Mouse (Mus musculus) megakaryocyte, embryonic 14.5 days (primary cell): ENCODE results near the gene Brinp1.

ENCODE experiments used
- FLI1 ChIP-seq: IDR thresholded peaks from 2 replicates; pipeline ENCODE4 v1.6.1; 2012; ENCODE audit warnings: low read length, inconsistent platforms, mixed read lengths
- GATA1 ChIP-seq: IDR thresholded peaks from 3 replicates; pipeline ENCODE4 v1.6.1; 2012; ENCODE audit warnings: mixed read lengths, low read length, inconsistent platforms, borderline replicate concordance

- no peak for TF ChIP-seq GATA1
- TF ChIP-seq FLI1, result no peak
Measured at GRCm38 (mm10) chr4:68801923-68802855, 152.0 kb downstream of the Brinp1 start.
